Mouse (Mus musculus) heart, adult 2 months (tissue): ENCODE measurements around the gene Arhgef10l.

Source experiments
- CTCF ChIP-seq: fragments of 200-600 bp; IDR thresholded peaks from 2 replicates; pipeline ENCODE4 v1.8.1; 2022; ENCODE audit warnings: antibody characterized with exemption, mild to moderate bottlenecking, moderate library complexity
- EP300 ChIP-seq: fragments of 200-500 bp; IDR thresholded peaks from 2 replicates; pipeline ENCODE4 v1.6.1; 2011; ENCODE audit warnings: low read depth, low read length, control low read depth; ENCODE audit not compliant: insufficient read depth

- no peak for TF ChIP-seq CTCF
- TF ChIP-seq EP300 = no peak
These were observed 166.2 kb downstream of the Arhgef10l start for GRCm38 (mm10) chr4:140499571-140499970.
